Mouse (Mus musculus) thymus, adult 2 months (tissue): Measurements from ENCODE around the gene Gm10959. TPM values are rescaled to one million over a fixed set of nuclear protein-coding genes. Genes with fewer than 3 reads are reported as not detected.

Source experiments
- DNase-seq: peaks from one replicate; pipeline ENCODE4 v3.0.0; 2021
- H3K27ac ChIP-seq: fragments of 200-500 bp; 2 replicates; pipeline ENCODE4 v1.5.1; 2012; ENCODE audit warnings: low read length, control low read depth; ENCODE audit not compliant: control insufficient read depth, insufficient read depth
- H3K27me3 ChIP-seq: fragments of 200-500 bp; 2 replicates; pipeline ENCODE4 v1.6.1; 2012; ENCODE audit warnings: mild to moderate bottlenecking, low read length, moderate library complexity, mixed read lengths; ENCODE audit not compliant: control insufficient read depth, insufficient read depth
- H3K36me3 ChIP-seq: fragments of 200-500 bp; 2 replicates; pipeline ENCODE4 v1.6.1; 2012; ENCODE audit warnings: mild to moderate bottlenecking, low read length, moderate library complexity; ENCODE audit not compliant: control insufficient read depth, insufficient read depth
- H3K4me1 ChIP-seq: fragments of 200-500 bp; replicated peaks from 2 replicates; pipeline ENCODE4 v1.6.1; 2012; ENCODE audit warnings: low read length; ENCODE audit not compliant: control insufficient read depth, insufficient read depth
- H3K4me3 ChIP-seq: fragments of 200-500 bp; 2 replicates; pipeline ENCODE4 v1.5.1; 2012; ENCODE audit warnings: mild to moderate bottlenecking, low read length, control low read depth, moderate library complexity; ENCODE audit not compliant: control insufficient read depth, insufficient read depth
- CTCF ChIP-seq: fragments of 200-500 bp; IDR thresholded peaks from 2 replicates; pipeline ENCODE4 v1.5.1; 2012; ENCODE audit warnings: mild to moderate bottlenecking, control low read depth, low read length, moderate library complexity, borderline replicate concordance; ENCODE audit not compliant: control insufficient read depth, poor library complexity, insufficient read depth; ENCODE audit errors: extremely low read depth
- POLR2A ChIP-seq: fragments of 200-500 bp; IDR thresholded peaks from 2 replicates; pipeline ENCODE4 v1.6.1; 2012; ENCODE audit warnings: mild to moderate bottlenecking, low read length, control low read depth, moderate library complexity; ENCODE audit not compliant: control insufficient read depth, poor library complexity, insufficient read depth; ENCODE audit errors: extremely low read depth
- WGBS: fragments of 180-500 bp; shearing (Covaris S2); methylation state at CpG from one replicate; pipeline ENCODE4 v1.1.7; 2018; 5-methylcytosine and 5-hydroxymethylcytosine counted together
- polyA plus RNA-seq: library from polyadenylated mRNA; depleted of rRNA; stranded (reverse); fragments of >200 nt; gene quantifications from 2 replicates; pipeline ENCODE4 v1.2.3, GENCODE M21; 2012

Gene Gm10959
- polyA plus RNA-seq, 1 experiment, result not detected

DNA sequence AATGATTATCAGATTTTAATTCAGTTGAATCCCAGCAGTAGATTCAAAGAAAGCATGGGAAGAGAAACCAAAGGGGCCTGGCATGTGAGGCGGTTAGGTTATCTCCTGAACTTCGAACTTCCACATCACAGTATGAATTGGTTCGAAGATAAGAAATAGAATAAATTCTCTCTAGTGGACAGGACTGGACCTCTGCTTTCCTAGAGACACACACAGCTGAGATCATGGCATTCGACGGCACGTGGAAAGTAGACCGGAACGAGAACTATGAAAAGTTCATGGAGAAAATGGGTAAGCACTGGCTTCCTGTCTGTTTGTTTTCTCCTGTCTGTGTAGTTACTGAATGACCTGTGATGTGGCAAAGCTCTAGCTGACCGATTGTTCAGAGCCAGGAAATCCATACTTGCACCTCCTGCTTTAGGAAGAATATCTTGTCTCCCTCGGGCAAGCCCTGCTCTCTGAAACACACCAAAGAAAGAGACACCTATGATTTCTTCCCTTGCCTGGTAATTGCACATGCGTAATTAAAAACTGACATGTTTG lies 23.9 kb downstream of the Gm10959 start:
- Histone ChIP-seq H3K4me1 (no peaks in the 10 kb centered on the region), H3K4me3 (no peak overlapping the region), H3K36me3 (no peaks in the 10 kb centered on the region), H3K27me3 (no peaks in the 10 kb centered on the region), H3K27ac (no peak overlapping the region)
- TF ChIP-seq CTCF, result no peak
- 93% methylated on average over 11 of the region's 11 CpGs for WGBS
- DNase-seq, result no peak

DNA sequence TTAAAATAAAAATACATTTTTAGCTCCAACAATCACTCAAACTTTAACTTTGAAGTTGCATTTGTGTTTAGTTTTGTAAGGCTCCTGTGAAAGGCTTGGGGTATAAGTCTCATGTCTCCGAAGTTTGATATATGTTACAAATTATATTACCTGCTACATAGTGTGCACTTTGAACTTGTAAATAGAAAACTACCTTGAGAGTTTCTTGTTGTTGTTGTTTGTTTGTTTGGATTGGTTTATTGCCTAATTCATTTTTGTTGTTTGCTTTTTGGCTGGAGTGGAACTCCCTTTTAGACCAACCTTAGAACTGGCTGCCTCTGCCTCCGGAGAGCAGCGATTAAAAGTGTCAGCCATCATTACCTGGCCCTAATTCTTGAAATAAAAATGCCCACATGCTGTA lies 24.4 kb downstream of the Gm10959 start, which contains the start of gene Fabp2:
Fabp2 (plus strand) TSS at position 301 of the 400 bp plus-strand sequence.
- no peaks in the 10 kb centered on the region for H3K36me3 ChIP-seq
- WGBS, result 98% methylated on average over 3 of the region's 3 CpGs
- no peaks in the 10 kb centered on the region for H3K4me1 ChIP-seq
- H3K4me3 ChIP-seq, result no peak within 1 kb of the TSS
- no peaks in the 10 kb centered on the region for H3K27me3 ChIP-seq
- TF ChIP-seq CTCF (no peak), POLR2A (no peak)
- H3K27ac ChIP-seq, result no peak within 1 kb of the TSS
- DNase-seq, result no peak

DNA sequence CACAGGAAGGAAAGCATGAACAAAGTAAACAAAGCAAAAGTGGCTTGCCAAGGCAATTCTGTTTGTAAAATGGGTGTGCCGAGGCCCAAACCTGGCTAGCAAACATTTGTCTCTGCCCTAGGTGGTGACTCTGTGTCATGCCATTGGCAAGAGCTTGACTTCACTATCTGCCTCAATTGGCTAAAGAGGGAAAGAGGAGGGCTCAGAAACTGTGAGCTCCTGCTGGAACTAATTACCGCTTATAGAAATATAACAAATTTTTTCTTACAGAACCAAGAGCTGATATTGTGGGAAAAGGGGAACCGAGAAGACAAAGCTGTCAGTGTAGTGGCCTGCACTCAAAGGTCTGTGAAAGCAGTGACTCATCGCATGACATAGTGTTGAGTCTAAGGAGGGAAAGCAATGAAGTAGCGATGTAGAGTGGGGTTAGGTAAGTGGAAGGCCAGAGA lies 30.8 kb downstream of the Gm10959 start:
- Histone ChIP-seq H3K27ac (no peak overlapping the region), H3K27me3 (no peaks in the 10 kb centered on the region), H3K36me3 (no peaks in the 10 kb centered on the region), H3K4me1 (no peaks in the 10 kb centered on the region), H3K4me3 (no peak overlapping the region)
- 74% methylated on average over 5 of the region's 5 CpGs for WGBS
- TF ChIP-seq CTCF (no peak), POLR2A (no peak)
- no peak for DNase-seq

DNA sequence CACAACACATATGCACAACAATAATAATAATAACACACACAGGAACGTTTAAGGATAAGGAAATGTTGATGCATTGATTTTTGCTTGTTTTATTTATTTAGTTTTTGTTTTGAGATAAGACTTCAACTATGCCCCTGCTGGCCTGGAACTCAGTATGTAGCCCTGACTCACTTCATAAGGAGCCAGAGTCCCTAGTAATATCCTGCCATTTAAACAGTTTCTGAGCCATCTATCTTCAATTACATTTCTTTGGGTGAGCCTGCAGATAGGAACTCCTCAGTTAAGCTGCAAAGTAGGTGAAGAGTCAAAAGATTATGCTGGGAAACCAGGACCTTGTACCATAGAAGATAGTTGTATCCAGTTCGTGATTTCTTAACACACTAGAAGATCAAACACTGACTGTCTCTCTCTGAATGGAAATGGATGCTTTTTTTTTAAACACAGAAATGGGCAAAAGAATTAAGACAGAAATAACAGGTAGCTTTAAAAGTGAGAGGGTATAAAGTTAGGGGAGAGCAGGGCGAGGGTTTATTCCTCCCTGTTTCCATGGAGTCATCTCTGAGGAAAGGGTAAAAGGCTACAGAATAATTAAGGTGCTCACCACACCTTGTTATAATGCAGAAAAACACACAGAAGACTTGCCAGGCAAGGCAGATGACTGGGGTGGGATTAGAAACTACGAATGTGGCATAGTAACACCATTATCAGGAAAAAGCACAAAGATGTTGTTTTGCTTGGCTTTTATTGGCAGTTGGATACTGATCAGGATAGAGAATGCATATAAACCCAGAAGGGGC lies 31.5 kb downstream of the Gm10959 start:
- WGBS, result 91% methylated on average over 4 of the region's 4 CpGs

DNA sequence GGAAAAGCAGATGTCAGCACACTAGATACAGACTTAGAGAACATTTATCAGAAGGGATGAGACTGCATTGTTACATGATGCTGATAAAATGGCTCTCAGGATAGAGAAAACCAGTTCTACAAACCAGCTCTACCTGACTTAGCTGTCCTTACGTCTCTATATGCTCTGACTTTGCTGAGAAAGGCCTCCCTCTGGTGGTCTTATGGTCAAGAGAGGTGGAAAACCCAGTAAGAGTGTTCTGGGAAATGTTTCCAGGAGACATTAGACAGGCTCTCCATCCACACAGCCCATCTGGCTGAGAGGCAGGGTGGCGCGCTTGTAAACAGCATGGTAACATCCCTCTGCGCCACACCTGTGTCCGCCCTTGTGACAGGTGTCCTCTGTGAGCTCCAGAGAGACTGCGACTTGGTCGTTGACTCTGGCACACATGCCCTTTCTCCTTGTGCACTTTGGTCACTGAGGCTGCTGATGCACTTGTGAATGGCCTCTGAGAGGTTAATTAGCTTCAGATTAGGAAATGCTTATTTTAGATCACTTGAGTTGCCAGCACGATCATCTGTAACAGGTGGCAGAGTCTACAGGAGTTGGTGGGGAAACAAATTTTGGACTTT lies 40.4 kb downstream of the Gm10959 start:
- H3K4me3 ChIP-seq, result no peak overlapping the region
- DNase-seq, result no peak
- TF ChIP-seq POLR2A (no peak), CTCF (no peak)
- no peaks in the 10 kb centered on the region for H3K27me3 ChIP-seq
- H3K36me3 ChIP-seq, result no peaks in the 10 kb centered on the region
- no peak overlapping the region for H3K27ac ChIP-seq
- 93% methylated on average over 8 of the region's 8 CpGs for WGBS
- no peaks in the 10 kb centered on the region for H3K4me1 ChIP-seq

More for the DNA sequence above, 31.5 kb downstream of the Gm10959 start:
- H3K36me3 ChIP-seq, result no peaks in the 10 kb centered on the region
- TF ChIP-seq POLR2A, result no peak
- TF ChIP-seq CTCF, result no peak
- H3K4me1 ChIP-seq, result no peaks in the 10 kb centered on the region
- no peaks in the 10 kb centered on the region for H3K27me3 ChIP-seq
- H3K27ac ChIP-seq, result no peak overlapping the region
- no peak overlapping the region for H3K4me3 ChIP-seq
- DNase-seq, result no peak

DNA sequence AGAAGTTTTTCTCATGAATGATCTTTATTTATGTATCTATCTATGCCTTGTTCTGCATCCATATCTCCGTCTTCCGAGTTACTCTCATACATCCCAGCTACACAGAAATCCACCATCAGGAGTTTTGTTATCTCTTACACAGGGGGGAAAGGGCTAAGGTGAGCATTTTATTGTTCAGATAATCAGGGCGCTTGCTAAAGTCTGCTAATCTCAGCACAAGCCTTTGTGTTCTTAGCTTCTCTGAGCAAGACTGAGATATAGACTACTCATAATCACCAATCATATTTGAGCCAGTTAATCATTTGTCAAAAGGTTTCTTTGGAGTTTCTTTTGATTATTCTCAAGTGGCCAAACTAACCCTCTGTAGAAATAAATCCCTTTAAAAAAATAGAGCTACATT lies 41.6 kb downstream of the Gm10959 start:
- Histone ChIP-seq H3K27me3 (no peaks in the 10 kb centered on the region), H3K36me3 (no peaks in the 10 kb centered on the region), H3K4me1 (no peaks in the 10 kb centered on the region), H3K4me3 (no peak overlapping the region), H3K27ac (no peak overlapping the region)
- WGBS, result 97% methylated on average over 3 of the region's 3 CpGs
- TF ChIP-seq CTCF, result no peak
- TF ChIP-seq POLR2A, result no peak
- no peak for DNase-seq

DNA sequence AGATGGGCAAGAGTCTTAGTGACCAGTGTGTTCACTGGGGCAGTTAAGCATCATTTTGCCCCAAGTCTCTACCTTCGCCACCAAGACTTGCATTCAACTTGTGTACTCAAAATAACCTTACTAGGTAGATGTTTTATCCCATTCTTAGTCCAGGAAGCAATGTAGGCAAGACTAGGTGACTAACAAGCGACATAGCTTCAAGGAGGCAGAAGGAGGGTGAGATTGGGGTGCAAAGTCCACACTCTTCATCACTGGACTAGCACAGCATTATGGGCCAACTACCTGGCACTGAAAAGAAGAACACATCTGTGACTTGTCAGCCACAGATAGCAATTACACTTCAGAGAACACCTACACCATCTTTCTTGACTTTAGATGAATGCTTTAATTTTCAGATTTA lies 42.3 kb downstream of the Gm10959 start:
- no peaks in the 10 kb centered on the region for H3K27me3 ChIP-seq
- no peak overlapping the region for H3K27ac ChIP-seq
- TF ChIP-seq POLR2A, result no peak
- no peak for TF ChIP-seq CTCF
- no peak for DNase-seq
- no peak overlapping the region for H3K4me3 ChIP-seq
- no peaks in the 10 kb centered on the region for H3K4me1 ChIP-seq
- no peaks in the 10 kb centered on the region for H3K36me3 ChIP-seq
- 92% methylated on average over 2 of the region's 2 CpGs for WGBS
